Mouse (Mus musculus): ENCODE measurements around the gene Tekt1.

- TF ChIP-seq CTCF (IDR thresholded peaks at IDR 0.05; ENCODE audit: low read depth, low read length) (no peak), POLR2AphosphoS5 (IDR thresholded peaks at IDR 0.05; ENCODE audit: insufficient replicate concordance, low read depth, low read length) (no peak), TAL1 (conservative IDR thresholded peaks at IDR 0.05; ENCODE audit: low read depth, low read length) (no peak)
Observed at GRCm38 (mm10) chr11:72349016-72349415, 13.2 kb downstream of the Tekt1 start.

Data from G1E (cell line).